Mouse (Mus musculus) liver, embryonic 18 days (tissue): ENCODE data around the gene Rbm28. TPM values are rescaled to one million over a fixed set of nuclear protein-coding genes. Genes with fewer than 3 reads are reported as not detected.

Experiments used
- polyA plus RNA-seq: library from polyadenylated mRNA; depleted of rRNA; stranded (reverse); fragments of >200 nt; gene quantifications from 2 replicates; pipeline ENCODE4 v1.2.3, GENCODE M21; 2012; rRNA removed

Rbm28 gene
- 10.5 and 13.2 TPM in 2 replicates for polyA plus RNA-seq

DNA sequence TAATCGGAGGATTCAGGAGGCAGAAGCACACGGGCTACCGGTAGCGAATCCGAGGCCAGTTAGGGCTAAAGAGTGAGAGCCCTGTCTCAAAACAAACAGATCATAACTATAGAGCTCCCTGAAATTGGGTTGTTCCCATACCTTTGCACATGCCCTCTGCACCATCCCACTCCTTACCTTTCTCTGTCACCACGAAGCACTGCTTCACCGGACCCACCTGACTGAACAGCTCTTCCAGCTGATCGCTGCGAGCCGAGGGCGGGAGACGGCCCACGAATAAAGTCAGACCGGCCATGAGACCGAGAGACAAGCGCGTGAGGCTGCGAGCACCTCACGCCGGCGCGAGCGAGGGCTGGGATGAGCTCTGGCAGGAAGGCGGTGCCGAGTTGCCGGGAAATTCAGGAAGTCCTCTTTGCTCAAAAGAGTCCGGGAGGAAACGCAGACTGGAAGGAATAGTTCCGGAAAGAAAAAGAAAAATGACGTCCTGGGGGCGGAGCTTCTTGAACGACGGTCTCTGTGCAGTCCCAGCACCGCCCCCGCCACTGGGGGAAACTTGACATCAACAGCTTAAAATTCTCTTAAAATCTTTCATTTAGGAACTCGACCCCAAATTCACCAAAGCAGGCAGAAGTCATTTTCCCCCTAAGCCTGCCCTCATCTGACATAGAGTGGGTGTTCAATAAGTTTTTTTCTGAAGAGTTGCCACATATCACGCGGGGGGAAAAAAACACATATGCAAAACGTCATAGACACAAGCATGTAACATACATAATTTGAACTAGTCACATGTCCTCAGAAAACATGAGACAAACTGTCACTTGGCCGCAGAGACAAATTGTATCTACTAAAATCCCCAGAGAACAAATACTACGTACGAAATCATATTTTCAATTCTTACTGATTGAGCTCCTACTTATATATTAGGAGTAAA is at the start of gene Rbm28:
Gene Rbm28, minus strand, starts transcription at position 693 of the 931 bp plus-strand sequence.

DNA sequence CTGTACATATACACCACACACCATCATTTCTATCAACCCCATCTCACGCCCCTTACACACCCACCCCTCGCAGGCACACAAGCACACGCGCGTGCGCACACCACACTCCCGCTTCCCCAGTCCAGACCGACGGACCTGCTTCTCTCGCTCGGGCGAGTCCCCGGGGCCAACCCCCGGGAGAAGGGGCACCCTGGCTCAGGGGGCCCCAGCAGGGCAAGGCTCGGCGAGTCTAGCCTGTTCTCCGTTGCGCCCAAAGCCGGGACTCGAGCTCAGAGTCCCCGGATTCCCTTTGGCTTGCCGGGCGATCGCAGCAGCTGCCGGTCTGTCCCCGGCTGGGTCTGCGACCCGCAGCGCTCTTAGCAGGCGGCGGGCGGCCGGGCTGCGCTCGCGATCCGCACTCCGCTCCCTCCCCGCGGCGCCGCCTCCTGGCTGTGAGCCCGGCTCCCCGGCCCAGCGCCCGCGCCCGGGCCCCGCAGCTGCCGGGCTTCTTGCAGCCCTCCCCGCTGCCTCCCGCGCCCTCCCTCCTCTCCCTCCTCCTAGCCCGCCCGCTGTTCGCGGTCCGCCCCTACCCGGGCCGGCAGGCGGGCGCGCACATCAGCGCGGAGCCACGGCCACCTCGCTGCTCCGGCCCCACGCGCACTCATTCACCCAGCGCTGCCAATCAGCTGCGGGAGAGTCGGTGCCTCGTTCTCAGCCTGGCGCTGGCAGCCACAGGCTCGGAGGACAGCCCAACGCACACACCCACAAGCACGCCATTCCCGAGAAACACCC is 14.3 kb upstream of the Rbm28 start, which contains the start of gene Prrt4:
Gene Prrt4, minus strand, starts transcription at position 697 of the 771 bp plus-strand sequence.

Other genes starting within 250 kb of the Rbm28 start
- gene Lep, start 104.8 kb downstream of the Rbm28 start, polyA plus RNA-seq, result not detected in 2 replicates
- 0.01 and 0.02 TPM in 2 replicates for gene Prrt4, start 14.6 kb upstream of the Rbm28 start, polyA plus RNA-seq
- 8.5 and 9.3 TPM in 2 replicates for gene Impdh1, start 51.4 kb upstream of the Rbm28 start, polyA plus RNA-seq
- gene Hilpda, start 107.5 kb upstream of the Rbm28 start, polyA plus RNA-seq, result 36.7 and 51.3 TPM in 2 replicates
- 0.85 and 0.96 TPM in 2 replicates for gene Fam71f2, start 114.6 kb upstream of the Rbm28 start, polyA plus RNA-seq
- gene Fam71f1, start 154.1 kb upstream of the Rbm28 start, polyA plus RNA-seq, result not detected in 2 replicates
- gene Calu, start 183.1 kb upstream of the Rbm28 start, polyA plus RNA-seq, result 80.9 and 85.0 TPM in 2 replicates
- not detected in 2 replicates for gene Opn1sw, start 223.5 kb upstream of the Rbm28 start, polyA plus RNA-seq
- 0.13 and 0.18 TPM in 2 replicates for gene Ccdc136, start 231.3 kb upstream of the Rbm28 start, polyA plus RNA-seq